Mouse (Mus musculus): ENCODE measurements at regions not wholly inside any gene's neighbourhood (a gene's known extent, or its start where the extent isn't known, plus 50 kb on each side); places are given as distances from the start of the nearest gene placed in this dataset.
A peak's percentile ranks its signal among the peaks of the same experiment; 100 is the strongest.

- Histone ChIP-seq H3K27ac (no peak overlapping the region), H3K4me3 (ENCODE audit: low read length) (no peak overlapping the region), H3K36me3 (ENCODE audit: insufficient read depth, low read length) (no peaks in the 10 kb centered on the region), H3K4me2 (ENCODE audit: low read depth, low read length) (no peak overlapping the region), H3K4me1 (ENCODE audit: insufficient read depth, low read length) (no peaks in the 10 kb centered on the region), H3K9ac (replicated peaks; ENCODE audit: low read length) (no peak overlapping the region), H3K27me3 (ENCODE audit: insufficient read depth, low read length) (no peaks in the 10 kb centered on the region), H3K9me3 (ENCODE audit: low read length) (no peaks in the 10 kb centered on the region)
- ATAC-seq (no peak), DNase-seq (ENCODE audit: low spot score) (peak; percentile 42)
- 71% methylated on average over 2 of the region's 2 CpGs for WGBS
- no peak for TF ChIP-seq CTCF (IDR thresholded peaks at IDR 0.05; ENCODE audit: low read depth)
These were observed 353.3 kb downstream of the Ajap1 start for GRCm38 (mm10) chr4:153129345-153129744.

GRCm38 (mm10) chr4:153128162-153128561 is 354.4 kb downstream of the Ajap1 start:
- H3K4me2 ChIP-seq (ENCODE audit: low read depth, low read length), result no peak overlapping the region
- H3K27me3 ChIP-seq (ENCODE audit: insufficient read depth, low read length), result no peaks in the 10 kb centered on the region
- TF ChIP-seq CTCF (IDR thresholded peaks at IDR 0.05; ENCODE audit: low read depth), result no peak
- DNase-seq (ENCODE audit: low spot score) (no peak), ATAC-seq (no peak)
- H3K27ac ChIP-seq, result no peak overlapping the region
- H3K4me3 ChIP-seq (ENCODE audit: low read length), result no peak overlapping the region
- H3K9ac ChIP-seq (replicated peaks; ENCODE audit: low read length), result no peak overlapping the region
- 83% methylated on average over 12 of the region's 12 CpGs for WGBS
- no peaks in the 10 kb centered on the region for H3K4me1 ChIP-seq (ENCODE audit: insufficient read depth, low read length)
- no peaks in the 10 kb centered on the region for H3K36me3 ChIP-seq (ENCODE audit: insufficient read depth, low read length)
- no peaks in the 10 kb centered on the region for H3K9me3 ChIP-seq (ENCODE audit: low read length)

GRCm38 (mm10) chr4:153120480-153120879 is 362.1 kb downstream of the Ajap1 start:
- Histone ChIP-seq H3K27ac (no peak overlapping the region), H3K36me3 (ENCODE audit: insufficient read depth, low read length) (no peaks in the 10 kb centered on the region), H3K27me3 (ENCODE audit: insufficient read depth, low read length) (no peaks in the 10 kb centered on the region), H3K4me3 (ENCODE audit: low read length) (no peak overlapping the region), H3K4me1 (ENCODE audit: insufficient read depth, low read length) (no peaks in the 10 kb centered on the region), H3K9me3 (ENCODE audit: low read length) (no peaks in the 10 kb centered on the region), H3K9ac (replicated peaks; ENCODE audit: low read length) (no peak overlapping the region), H3K4me2 (ENCODE audit: low read depth, low read length) (no peak overlapping the region)
- WGBS, result 51% methylated on average over 6 of the region's 6 CpGs
- TF ChIP-seq CTCF (IDR thresholded peaks at IDR 0.05; ENCODE audit: low read depth), result no peak
- DNase-seq (ENCODE audit: low spot score), result no peak
- ATAC-seq, result no peak

GRCm38 (mm10) chr4:153119647-153120102 is 362.9 kb downstream of the Ajap1 start:
- ATAC-seq (no peak), DNase-seq (ENCODE audit: low spot score) (no peak)
- Histone ChIP-seq H3K36me3 (ENCODE audit: insufficient read depth, low read length) (no peaks in the 10 kb centered on the region), H3K27me3 (ENCODE audit: insufficient read depth, low read length) (no peaks in the 10 kb centered on the region), H3K9me3 (ENCODE audit: low read length) (no peaks in the 10 kb centered on the region), H3K4me2 (ENCODE audit: low read depth, low read length) (no peak overlapping the region), H3K9ac (replicated peaks; ENCODE audit: low read length) (no peak overlapping the region), H3K4me3 (ENCODE audit: low read length) (no peak overlapping the region), H3K27ac (no peak overlapping the region), H3K4me1 (ENCODE audit: insufficient read depth, low read length) (no peaks in the 10 kb centered on the region)
- WGBS, result 56% methylated on average over 4 of the region's 4 CpGs
- TF ChIP-seq CTCF (IDR thresholded peaks at IDR 0.05; ENCODE audit: low read depth), result no peak

- Histone ChIP-seq H3K9me3 (ENCODE audit: low read length) (no peaks in the 10 kb centered on the region), H3K27ac (no peak overlapping the region), H3K4me1 (ENCODE audit: insufficient read depth, low read length) (no peaks in the 10 kb centered on the region), H3K9ac (replicated peaks; ENCODE audit: low read length) (no peak overlapping the region), H3K36me3 (ENCODE audit: insufficient read depth, low read length) (no peaks in the 10 kb centered on the region), H3K27me3 (ENCODE audit: insufficient read depth, low read length) (no peaks in the 10 kb centered on the region), H3K4me3 (ENCODE audit: low read length) (no peak overlapping the region), H3K4me2 (ENCODE audit: low read depth, low read length) (no peak overlapping the region)
- DNase-seq (ENCODE audit: low spot score), result no peak
- no peak for ATAC-seq
- no peak for TF ChIP-seq CTCF (IDR thresholded peaks at IDR 0.05; ENCODE audit: low read depth)
- 60% methylated on average over 14 of the region's 14 CpGs for WGBS
These were observed 363.6 kb downstream of the Ajap1 start for GRCm38 (mm10) chr4:153118824-153119646.

GRCm38 (mm10) chr4:153114998-153115397 is 367.6 kb downstream of the Ajap1 start:
- TF ChIP-seq CTCF (IDR thresholded peaks at IDR 0.05; ENCODE audit: low read depth), result no peak

GRCm38 (mm10) chr4:153113577-153113976 is 369.0 kb downstream of the Ajap1 start:
- DNase-seq (ENCODE audit: low spot score) (no peak), ATAC-seq (no peak)

More at GRCm38 (mm10) chr4:153114998-153115397, 367.6 kb downstream of the Ajap1 start:
- ATAC-seq (no peak), DNase-seq (ENCODE audit: low spot score) (no peak)
- Histone ChIP-seq H3K4me3 (ENCODE audit: low read length) (no peak overlapping the region), H3K9ac (replicated peaks; ENCODE audit: low read length) (no peak overlapping the region), H3K9me3 (ENCODE audit: low read length) (no peaks in the 10 kb centered on the region; the same call in 1 of the 2 replicates), H3K4me2 (ENCODE audit: low read depth, low read length) (no peak overlapping the region), H3K36me3 (ENCODE audit: insufficient read depth, low read length) (no peaks in the 10 kb centered on the region), H3K27ac (no peak overlapping the region), H3K4me1 (ENCODE audit: insufficient read depth, low read length) (no peaks in the 10 kb centered on the region), H3K27me3 (ENCODE audit: insufficient read depth, low read length) (no peaks in the 10 kb centered on the region)
- WGBS, result 51% methylated on average over 7 of the region's 7 CpGs

More at GRCm38 (mm10) chr4:153113577-153113976, 369.0 kb downstream of the Ajap1 start:
- WGBS, result 69% methylated on average over 2 of the region's 2 CpGs
- Histone ChIP-seq H3K9ac (replicated peaks; ENCODE audit: low read length) (no peak overlapping the region), H3K9me3 (ENCODE audit: low read length) (no peaks in the 10 kb centered on the region; the same call in 1 of the 2 replicates), H3K27me3 (ENCODE audit: insufficient read depth, low read length) (no peaks in the 10 kb centered on the region), H3K4me2 (ENCODE audit: low read depth, low read length) (no peak overlapping the region), H3K4me3 (ENCODE audit: low read length) (no peak overlapping the region), H3K4me1 (ENCODE audit: insufficient read depth, low read length) (no peaks in the 10 kb centered on the region), H3K36me3 (ENCODE audit: insufficient read depth, low read length) (no peaks in the 10 kb centered on the region), H3K27ac (no peak overlapping the region)
- no peak for TF ChIP-seq CTCF (IDR thresholded peaks at IDR 0.05; ENCODE audit: low read depth)
